Mouse (Mus musculus): Measurements from ENCODE around the gene Syk.

The Syk gene

GRCm38 (mm10) chr13:52566777-52567176 is 16.2 kb upstream of the Syk start:
- in situ Hi-C loops (cut with MboI, MseI): no loop called here

GRCm38 (mm10) chr13:52569194-52569769 is 13.7 kb upstream of the Syk start:
- in situ Hi-C loops (cut with MboI, MseI): no loop called here

- in situ Hi-C loops (cut with MboI, MseI): no loop called here
Measured at GRCm38 (mm10) chr13:52570276-52570675, 12.7 kb upstream of the Syk start.

- in situ Hi-C loops (cut with MboI, MseI): no loop called here
Measured at GRCm38 (mm10) chr13:52571591-52572384, 11.2 kb upstream of the Syk start.

- in situ Hi-C loops (cut with MboI, MseI): no loop called here
Measured at GRCm38 (mm10) chr13:52572451-52573446, 10.2 kb upstream of the Syk start.

- in situ Hi-C loops (cut with MboI, MseI): no loop called here
Measured at GRCm38 (mm10) chr13:52574311-52574710, 8.7 kb upstream of the Syk start.

- in situ Hi-C loops (cut with MboI, MseI): no loop called here
Measured at GRCm38 (mm10) chr13:52575483-52575882, 7.5 kb upstream of the Syk start.

GRCm38 (mm10) chr13:52576021-52576614 is 6.9 kb upstream of the Syk start:
- in situ Hi-C loops (cut with MboI, MseI): no loop called here

- in situ Hi-C loops (cut with MboI, MseI): no loop called here
Measured at GRCm38 (mm10) chr13:52576841-52577240, 6.1 kb upstream of the Syk start.

- in situ Hi-C loops (cut with MboI, MseI): no loop called here
Measured at GRCm38 (mm10) chr13:52577326-52577920, 5.5 kb upstream of the Syk start.

GRCm38 (mm10) chr13:52577939-52578338 is 5.0 kb upstream of the Syk start:
- in situ Hi-C loops (cut with MboI, MseI): no loop called here

GRCm38 (mm10) chr13:52578776-52579175 is 4.2 kb upstream of the Syk start:
- in situ Hi-C loops (cut with MboI, MseI): no loop called here

- in situ Hi-C loops (cut with MboI, MseI): no loop called here
Measured at GRCm38 (mm10) chr13:52582506-52582877, 481 bp upstream of the Syk start.

- in situ Hi-C loops (cut with MboI, MseI): no loop called here
Measured at GRCm38 (mm10) chr13:52583943-52584562, 1.1 kb downstream of the Syk start.

GRCm38 (mm10) chr13:52584654-52585455 is 1.9 kb downstream of the Syk start:
- in situ Hi-C loops (cut with MboI, MseI): no loop called here

- in situ Hi-C loops (cut with MboI, MseI): no loop called here
Measured at GRCm38 (mm10) chr13:52587761-52588160, 4.8 kb downstream of the Syk start.

- in situ Hi-C loops (cut with MboI, MseI): no loop called here
Measured at GRCm38 (mm10) chr13:52589043-52589442, 6.1 kb downstream of the Syk start.

GRCm38 (mm10) chr13:52591831-52592230 is 8.9 kb downstream of the Syk start:
- in situ Hi-C loops (cut with MboI, MseI): no loop called here

GRCm38 (mm10) chr13:52596692-52597091 is 13.7 kb downstream of the Syk start:
- in situ Hi-C loops (cut with MboI, MseI): no loop called here

GRCm38 (mm10) chr13:52597092-52597678 is 14.2 kb downstream of the Syk start:
- in situ Hi-C loops (cut with MboI, MseI): no loop called here

Data from T-helper 2 cell (primary cell).